Mouse (Mus musculus) limb, embryonic 15.5 days (tissue): ENCODE measurements around the gene Cmklr1. TPM values are rescaled to one million over a fixed set of nuclear protein-coding genes. Genes with fewer than 3 reads are reported as not detected.

Experiments
- ATAC-seq: fragments of 200-750 bp; cut with Nextera tagmentation; 2 replicates; pipeline ENCODE4 v1.8.0; 2017; ENCODE audit warnings: low read depth, moderate TSS enrichment; ENCODE audit not compliant: insufficient number of reproducible peaks, low FRiP score, low TSS enrichment
- H3K27ac ChIP-seq: fragments of 300-500 bp; sonication (generic); 2 replicates; pipeline ENCODE4 v1.5.1; 2015; ENCODE audit warnings: moderate library complexity, mild to moderate bottlenecking, inconsistent platforms
- H3K27me3 ChIP-seq: fragments of 300-500 bp; sonication (generic); 2 replicates; pipeline ENCODE4 v1.6.1; 2015; ENCODE audit warnings: inconsistent platforms
- H3K36me3 ChIP-seq: fragments of 300-500 bp; sonication (generic); 2 replicates; pipeline ENCODE4 v1.6.1; 2015; ENCODE audit warnings: inconsistent platforms
- H3K4me1 ChIP-seq: fragments of 300-500 bp; sonication (generic); 2 replicates; pipeline ENCODE4 v1.6.1; 2015; ENCODE audit warnings: inconsistent platforms
- H3K4me2 ChIP-seq: fragments of 300-500 bp; sonication (generic); 2 replicates; pipeline ENCODE4 v1.6.1; 2015; ENCODE audit warnings: mild to moderate bottlenecking, inconsistent platforms
- H3K4me3 ChIP-seq: fragments of 300-500 bp; sonication (generic); 2 replicates; pipeline ENCODE4 v1.5.1; 2015; ENCODE audit warnings: mild to moderate bottlenecking, inconsistent platforms
- H3K9ac ChIP-seq: fragments of 300-500 bp; sonication (generic); 2 replicates; pipeline ENCODE4 v1.6.1; 2015; ENCODE audit warnings: inconsistent platforms
- H3K9me3 ChIP-seq: fragments of 300-500 bp; sonication (generic); 2 replicates; pipeline ENCODE4 v1.6.1; 2016; ENCODE audit warnings: inconsistent platforms
- whole genome bisulfite sequencing: fragments of 180-500 bp; shearing (Covaris S2); methylation state at CpG from one replicate; pipeline ENCODE4 v1.1.7; 2015; 5-methylcytosine and 5-hydroxymethylcytosine counted together
- polyA plus RNA-seq: library from polyadenylated mRNA; unstranded; fragments of >200 nt; fragmentation: Nextera tagmentation; extraction: Ambion mirVana; gene quantifications from 2 replicates; pipeline ENCODE4 v1.2.1, GENCODE M21; 2015

Gene Cmklr1
- polyA plus RNA-seq, 1 experiment from 2014 or later: 10.4 TPM

GRCm38 (mm10) chr5:113678743-113679452 lies 28.7 kb upstream of the Cmklr1 start:
- H3K4me3 ChIP-seq: no peak overlapping the region
- no peak for ATAC-seq
- H3K36me3 ChIP-seq: no peaks in the 10 kb centered on the region
- H3K9me3 ChIP-seq: no peaks in the 10 kb centered on the region
- WGBS: 79% methylated on average over 10 of the region's 10 CpGs
- no peak overlapping the region for H3K9ac ChIP-seq
- H3K4me2 ChIP-seq: no peak overlapping the region
- no peak overlapping the region for H3K27ac ChIP-seq
- 0 out of 2 replicates have a peak, but pooled peaks cover 2% of the 10 kb centered on the region for H3K4me1 ChIP-seq
- H3K27me3 ChIP-seq: no peaks in the 10 kb centered on the region

- Histone ChIP-seq H3K36me3 (no peaks in the 10 kb centered on the region), H3K4me1 (0 out of 2 replicates have a peak, but pooled peaks cover 2% of the 10 kb centered on the region), H3K9ac (no peak overlapping the region), H3K27me3 (no peaks in the 10 kb centered on the region), H3K27ac (no peak overlapping the region), H3K4me3 (no peak overlapping the region), H3K9me3 (no peaks in the 10 kb centered on the region), H3K4me2 (no peak overlapping the region)
- 85% methylated on average over 5 of the region's 7 CpGs for WGBS
- ATAC-seq: no peak
These were observed 27.3 kb upstream of the Cmklr1 start for GRCm38 (mm10) chr5:113677541-113677940.

- 54% methylated on average over 7 of the region's 7 CpGs for WGBS
- Histone ChIP-seq H3K4me3 (no peak overlapping the region), H3K9ac (no peak overlapping the region), H3K36me3 (no peaks in the 10 kb centered on the region), H3K4me2 (no peak overlapping the region), H3K27me3 (no peaks in the 10 kb centered on the region), H3K9me3 (no peaks in the 10 kb centered on the region), H3K4me1 (no peaks in the 10 kb centered on the region), H3K27ac (no peak overlapping the region)
- no peak for ATAC-seq
These were observed 24.6 kb upstream of the Cmklr1 start for GRCm38 (mm10) chr5:113674851-113675250.

- WGBS: 79% methylated on average over 7 of the region's 7 CpGs
- H3K9ac ChIP-seq: no peak overlapping the region
- no peak overlapping the region for H3K27ac ChIP-seq
- H3K4me1 ChIP-seq: no peaks in the 10 kb centered on the region
- no peaks in the 10 kb centered on the region for H3K27me3 ChIP-seq
- H3K36me3 ChIP-seq: no peaks in the 10 kb centered on the region
- H3K9me3 ChIP-seq: no peaks in the 10 kb centered on the region
- no peak overlapping the region for H3K4me2 ChIP-seq
- ATAC-seq: no peak
- H3K4me3 ChIP-seq: no peak overlapping the region
These were observed 22.2 kb upstream of the Cmklr1 start for GRCm38 (mm10) chr5:113672456-113672855.

GRCm38 (mm10) chr5:113670597-113670996 lies 20.4 kb upstream of the Cmklr1 start:
- no peak overlapping the region for H3K9ac ChIP-seq
- H3K4me3 ChIP-seq: no peak overlapping the region
- ATAC-seq: no peak
- H3K36me3 ChIP-seq: no peaks in the 10 kb centered on the region
- no peaks in the 10 kb centered on the region for H3K9me3 ChIP-seq
- H3K4me2 ChIP-seq: no peak overlapping the region
- H3K4me1 ChIP-seq: no peaks in the 10 kb centered on the region
- WGBS: 66% methylated on average over 6 of the region's 6 CpGs
- H3K27me3 ChIP-seq: no peaks in the 10 kb centered on the region
- no peak overlapping the region for H3K27ac ChIP-seq

- Histone ChIP-seq H3K4me2 (no peak overlapping the region), H3K9me3 (no peaks in the 10 kb centered on the region), H3K9ac (no peak overlapping the region), H3K27me3 (no peaks in the 10 kb centered on the region), H3K36me3 (no peaks in the 10 kb centered on the region), H3K4me1 (no peaks in the 10 kb centered on the region), H3K4me3 (no peak overlapping the region), H3K27ac (no peak overlapping the region)
- WGBS: 67% methylated on average over 3 of the region's 3 CpGs
- ATAC-seq: no peak
These were observed 19.9 kb upstream of the Cmklr1 start for GRCm38 (mm10) chr5:113670110-113670509.

GRCm38 (mm10) chr5:113664629-113665195 lies 14.5 kb upstream of the Cmklr1 start:
- Histone ChIP-seq H3K27ac (0 out of 2 replicates have a peak overlapping the region, but pooled peaks have one; percentile 43), H3K36me3 (no peaks in the 10 kb centered on the region), H3K4me2 (no peak overlapping the region)

GRCm38 (mm10) chr5:113664127-113664526 lies 13.9 kb upstream of the Cmklr1 start:
- 78% methylated on average over 6 of the region's 6 CpGs for WGBS
- Histone ChIP-seq H3K4me2 (no peak overlapping the region), H3K9me3 (no peaks in the 10 kb centered on the region), H3K27ac (peak overlapping the region; percentile 43; the same call in 1 of the 2 replicates), H3K4me3 (no peak overlapping the region), H3K4me1 (peaks cover 21% of the 10 kb centered on the region), H3K9ac (no peak overlapping the region), H3K36me3 (no peaks in the 10 kb centered on the region), H3K27me3 (no peaks in the 10 kb centered on the region)
- ATAC-seq: no peak

More at GRCm38 (mm10) chr5:113664629-113665195, 14.5 kb upstream of the Cmklr1 start:
- no peak for ATAC-seq
- Histone ChIP-seq H3K4me3 (no peak overlapping the region), H3K9me3 (no peaks in the 10 kb centered on the region), H3K9ac (no peak overlapping the region), H3K27me3 (no peaks in the 10 kb centered on the region), H3K4me1 (peaks cover 21% of the 10 kb centered on the region)
- WGBS: 75% methylated on average over 12 of the region's 12 CpGs

- Histone ChIP-seq H3K9me3 (no peaks in the 10 kb centered on the region), H3K4me1 (peaks cover 21% of the 10 kb centered on the region), H3K27me3 (no peaks in the 10 kb centered on the region), H3K9ac (no peak overlapping the region), H3K4me3 (no peak overlapping the region), H3K27ac (peak overlapping the region; percentile 8; the same call in 1 of the 2 replicates), H3K4me2 (no peak overlapping the region), H3K36me3 (no peaks in the 10 kb centered on the region)
- 50% methylated on average over 10 of the region's 10 CpGs for WGBS
- ATAC-seq: no peak
These were observed 10.6 kb upstream of the Cmklr1 start for GRCm38 (mm10) chr5:113660872-113661271.

- no peak overlapping the region for H3K4me2 ChIP-seq
- H3K4me1 ChIP-seq: peaks cover 15% of the 10 kb centered on the region
- H3K9ac ChIP-seq: no peak overlapping the region
- 68% methylated on average over 12 of the region's 12 CpGs for WGBS
- no peak overlapping the region for H3K27ac ChIP-seq
- no peak for ATAC-seq
- H3K9me3 ChIP-seq: no peaks in the 10 kb centered on the region
- H3K4me3 ChIP-seq: no peak overlapping the region
- H3K27me3 ChIP-seq: peaks cover 5% of the 10 kb centered on the region; the same call in 1 of the 2 replicates
- H3K36me3 ChIP-seq: no peaks in the 10 kb centered on the region
These were observed 4.6 kb upstream of the Cmklr1 start for GRCm38 (mm10) chr5:113654821-113655220.

- no peak overlapping the region for H3K9ac ChIP-seq
- H3K4me1 ChIP-seq: peaks cover 18% of the 10 kb centered on the region
- ATAC-seq: no peak
- peaks cover 5% of the 10 kb centered on the region; the same call in 1 of the 2 replicates for H3K27me3 ChIP-seq
- H3K4me2 ChIP-seq: no peak overlapping the region
- H3K4me3 ChIP-seq: no peak overlapping the region
- no peaks in the 10 kb centered on the region for H3K36me3 ChIP-seq
- H3K27ac ChIP-seq: no peak overlapping the region
- 79% methylated on average over 11 of the region's 11 CpGs for WGBS
- no peaks in the 10 kb centered on the region for H3K9me3 ChIP-seq
These were observed 4.0 kb upstream of the Cmklr1 start for GRCm38 (mm10) chr5:113654206-113654605.

- Histone ChIP-seq H3K36me3 (no peaks in the 10 kb centered on the region), H3K4me1 (peaks cover 24% of the 10 kb centered on the region), H3K27me3 (peaks cover 5% of the 10 kb centered on the region; the same call in 1 of the 2 replicates), H3K4me3 (no peak overlapping the region), H3K9ac (no peak overlapping the region), H3K27ac (no peak overlapping the region), H3K9me3 (no peaks in the 10 kb centered on the region), H3K4me2 (no peak overlapping the region)
- ATAC-seq: no peak
- WGBS: 30% methylated on average over 5 of the region's 5 CpGs
These were observed 2.0 kb upstream of the Cmklr1 start for GRCm38 (mm10) chr5:113652215-113652614.
